Mouse (Mus musculus) embryo, embryonic 11 days (tissue): ENCODE measurements around the gene Gpd1.
"Not testable (repeated sequence)": the region's sequence is repeated elsewhere in the genome, so short reads cannot be mapped to it uniquely, and the experiment has no call there.

ENCODE experiments used
- DNase-seq: peaks from one replicate; pipeline ENCODE4 v3.0.0-alpha.2; 2015

Gene Gpd1

DNA sequence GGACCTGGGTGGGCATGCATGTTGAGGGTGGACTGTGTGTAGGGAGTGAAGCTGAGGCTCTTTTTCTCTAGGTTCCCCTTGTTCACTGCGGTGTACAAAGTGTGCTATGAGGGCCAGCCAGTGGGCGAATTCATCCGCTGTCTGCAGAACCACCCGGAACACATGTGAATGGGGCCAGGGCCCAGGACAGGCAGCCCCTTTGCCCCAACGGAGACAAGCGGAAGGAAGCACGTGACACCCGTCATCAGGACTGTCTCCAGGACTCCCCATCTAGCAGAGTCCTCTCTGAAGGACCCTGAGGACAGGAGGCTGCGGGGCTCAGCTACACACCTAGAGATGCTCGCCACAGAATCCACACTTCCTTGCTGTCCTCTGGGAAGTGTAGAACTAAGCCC lies 5.8 kb downstream of the Gpd1 start:
- DNase-seq = no peak

DNA sequence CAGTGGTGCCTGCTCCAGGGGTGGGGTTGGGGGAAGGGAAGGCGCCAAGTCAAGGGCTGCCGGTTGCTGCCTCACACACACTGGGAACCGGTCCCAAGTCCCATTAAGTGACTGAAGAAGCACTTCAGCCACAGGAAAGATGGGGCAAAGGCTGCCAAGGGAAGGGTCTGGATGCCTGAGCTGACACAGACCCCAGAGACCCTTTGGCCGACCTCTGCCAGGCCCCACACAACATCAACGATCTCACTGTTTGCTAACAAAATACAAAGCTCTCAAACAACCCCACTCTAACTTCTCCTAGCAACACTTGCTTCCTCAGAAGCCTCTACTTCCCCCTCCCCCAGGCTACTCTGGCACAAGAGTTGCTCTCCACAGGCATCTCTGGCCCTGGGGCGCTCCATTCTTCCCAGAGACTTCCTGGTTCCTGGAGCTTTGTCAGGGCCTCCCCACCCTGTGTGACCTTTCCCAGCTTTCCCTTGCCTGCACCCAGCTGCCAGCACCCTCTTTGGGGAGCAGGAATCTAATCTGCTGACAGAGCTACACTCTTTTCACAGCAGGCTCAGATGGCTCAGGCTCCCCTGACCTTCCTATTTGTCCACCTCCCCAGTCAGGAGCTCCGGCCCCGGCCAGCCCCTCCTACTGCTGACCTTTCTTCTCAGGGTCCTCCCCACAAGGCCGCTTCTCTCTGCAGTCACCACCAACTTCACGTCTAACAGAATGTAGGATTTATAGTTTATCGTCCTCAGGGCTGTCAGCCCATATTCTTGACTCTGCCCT lies 6.4 kb downstream of the Gpd1 start:
- no peak for DNase-seq

DNA sequence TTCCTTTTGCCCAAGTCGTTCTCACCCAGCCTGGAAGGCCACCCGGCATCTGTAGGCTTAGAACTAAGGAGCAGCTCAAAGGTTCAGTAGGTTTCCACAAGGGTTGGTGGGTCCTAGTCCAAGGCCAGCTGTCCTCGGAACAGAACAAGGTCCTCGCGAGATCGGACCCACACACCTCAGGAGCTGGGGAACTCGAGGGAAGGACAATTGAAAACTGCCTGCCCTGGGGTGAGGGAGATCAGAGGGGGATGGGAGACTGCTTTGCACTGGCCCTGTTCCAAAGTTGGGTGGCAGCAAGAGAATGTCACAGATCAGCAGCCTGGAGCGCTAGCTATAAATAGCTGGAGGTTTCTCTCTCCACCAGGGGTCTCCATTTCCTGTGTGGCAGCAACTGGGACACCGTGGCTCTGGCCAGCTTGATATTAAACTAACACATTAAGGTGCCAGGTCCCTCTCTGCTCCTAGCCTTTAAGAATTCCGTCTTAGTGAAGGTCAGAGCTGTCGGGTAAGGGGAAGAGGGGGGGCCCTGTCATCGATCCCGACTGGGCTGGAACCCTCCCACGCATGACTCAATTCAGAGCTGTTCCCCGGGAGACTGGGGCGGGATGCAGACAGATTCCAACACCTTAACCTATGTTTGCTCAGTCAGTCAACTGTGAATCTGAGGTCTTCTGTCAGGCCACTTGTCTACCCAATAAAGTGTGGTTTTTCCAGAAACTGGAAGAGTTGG lies 7.1 kb downstream of the Gpd1 start:
- peak; percentile 86 for DNase-seq

DNA sequence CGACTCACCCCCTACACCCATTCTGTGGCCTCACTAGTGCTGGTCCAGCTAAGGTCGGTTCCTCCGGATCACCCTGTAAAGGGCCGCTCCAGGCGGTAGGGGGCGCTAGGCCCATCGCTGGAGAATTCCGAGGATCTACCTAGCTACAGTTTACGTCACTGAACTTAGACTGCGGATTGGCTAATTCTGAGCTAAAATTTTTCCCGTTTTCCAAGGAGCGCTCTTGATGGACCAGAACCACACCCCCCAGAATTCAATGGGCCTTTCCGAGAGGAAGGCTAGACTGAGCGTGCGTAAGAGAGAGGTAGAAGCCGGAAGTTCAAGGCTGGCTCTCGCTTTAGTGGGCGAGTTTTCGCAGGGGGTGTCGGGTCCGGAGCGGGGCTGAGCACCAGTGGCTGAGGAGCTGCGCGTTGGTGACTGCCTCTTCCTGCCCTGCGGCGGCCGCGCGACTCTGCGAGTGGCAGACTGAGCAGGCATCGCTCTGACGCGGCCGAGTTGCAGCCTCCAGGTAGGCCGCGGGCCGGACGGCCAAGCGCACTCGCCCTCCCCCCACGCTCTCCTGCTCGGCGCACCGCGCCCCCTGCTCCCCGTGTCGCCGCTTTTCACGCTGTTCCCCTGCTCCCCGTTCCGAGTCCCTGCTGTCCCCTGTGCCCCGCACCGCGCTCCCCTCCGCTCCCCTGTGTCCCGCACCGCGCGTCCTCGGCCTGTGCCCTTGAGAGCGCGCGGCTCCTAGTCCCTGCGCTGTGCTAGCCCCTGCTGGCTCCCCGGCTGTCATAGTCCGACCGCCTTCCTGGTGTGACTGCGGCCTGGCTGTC lies 8.2 kb downstream of the Gpd1 start, which contains the start of gene Cox14:
Gene Cox14, plus strand, starts transcription at position 278 of the 815 bp plus-strand sequence.
- DNase-seq = peak; percentile 97

DNA sequence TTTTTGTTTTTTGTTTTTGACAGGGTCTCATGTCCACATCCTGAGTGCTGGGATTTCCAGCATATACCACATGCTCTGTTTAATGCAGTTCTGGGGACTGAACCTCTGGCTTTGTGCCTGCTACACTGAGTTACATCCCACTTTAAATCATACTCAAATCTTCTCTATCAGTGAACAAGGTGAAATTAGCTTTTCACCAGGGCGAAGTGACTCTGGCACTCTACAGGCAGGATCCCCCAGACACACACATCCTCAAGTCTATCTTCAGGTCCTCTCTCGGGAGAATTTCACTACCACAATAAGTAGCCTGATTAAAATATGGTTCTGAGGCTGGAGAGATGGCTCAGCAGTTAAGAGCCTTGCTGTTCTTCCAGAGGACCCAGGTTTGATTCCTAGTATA lies 9.2 kb downstream of the Gpd1 start:
- no peak for DNase-seq

DNA sequence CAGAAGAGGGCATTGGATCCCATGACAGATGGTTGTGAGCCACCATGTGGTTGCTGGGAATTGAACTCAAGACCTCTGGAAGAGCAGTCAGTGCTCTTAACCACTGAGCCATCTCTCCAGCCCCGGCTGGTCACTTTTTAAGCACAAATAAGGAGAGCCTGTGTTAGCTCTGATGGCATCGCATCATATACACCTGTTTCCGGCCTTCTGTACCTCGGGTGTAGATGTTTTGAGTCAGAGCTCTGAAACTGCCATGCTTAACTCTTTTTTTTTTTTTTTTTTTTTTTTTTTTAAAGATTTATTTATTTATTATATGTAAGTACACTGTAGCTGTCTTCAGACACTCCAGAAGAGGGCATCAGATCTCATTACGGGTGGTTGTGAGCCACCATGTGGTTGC lies 9.7 kb downstream of the Gpd1 start:
- DNase-seq = not testable (repeated sequence)

DNA sequence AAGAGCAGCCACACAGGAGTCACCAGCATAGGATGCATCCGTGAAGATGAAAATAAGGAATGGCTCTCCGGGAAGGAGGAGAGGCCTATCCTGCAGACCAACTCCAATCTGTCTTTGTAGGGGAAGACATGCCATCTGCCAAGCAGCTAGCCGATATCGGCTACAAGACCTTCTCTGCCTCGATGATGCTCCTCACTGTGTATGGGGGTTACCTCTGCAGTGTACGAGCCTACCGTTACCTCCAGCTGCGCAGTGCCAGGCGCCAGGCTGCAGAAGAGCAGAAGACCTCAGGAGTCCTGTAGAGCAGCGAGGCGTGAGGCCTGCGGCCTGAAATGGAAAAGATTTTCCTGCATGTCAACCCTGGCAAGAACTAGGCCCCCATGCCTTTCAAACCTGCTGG lies 10.2 kb downstream of the Gpd1 start:
- DNase-seq = no peak

DNA sequence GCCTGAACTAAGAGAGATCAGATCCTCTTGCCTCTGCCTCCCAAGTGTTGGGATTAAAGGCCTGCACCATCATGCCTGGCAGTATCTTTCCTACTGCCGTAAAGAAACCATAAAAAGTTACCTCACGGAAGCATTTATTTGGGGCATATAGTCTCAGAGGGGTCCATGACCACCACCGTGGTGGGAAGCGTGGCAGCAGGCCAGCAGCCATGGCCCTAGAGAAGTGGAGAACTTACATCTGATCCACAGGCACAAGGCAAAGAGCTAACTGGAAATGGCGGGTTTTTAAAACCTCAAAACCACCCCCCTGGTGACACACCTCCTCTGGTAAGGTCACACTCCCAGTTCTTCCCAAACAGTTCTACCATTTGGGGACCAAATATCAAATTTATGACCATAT lies 10.9 kb downstream of the Gpd1 start:
- no peak for DNase-seq

DNA sequence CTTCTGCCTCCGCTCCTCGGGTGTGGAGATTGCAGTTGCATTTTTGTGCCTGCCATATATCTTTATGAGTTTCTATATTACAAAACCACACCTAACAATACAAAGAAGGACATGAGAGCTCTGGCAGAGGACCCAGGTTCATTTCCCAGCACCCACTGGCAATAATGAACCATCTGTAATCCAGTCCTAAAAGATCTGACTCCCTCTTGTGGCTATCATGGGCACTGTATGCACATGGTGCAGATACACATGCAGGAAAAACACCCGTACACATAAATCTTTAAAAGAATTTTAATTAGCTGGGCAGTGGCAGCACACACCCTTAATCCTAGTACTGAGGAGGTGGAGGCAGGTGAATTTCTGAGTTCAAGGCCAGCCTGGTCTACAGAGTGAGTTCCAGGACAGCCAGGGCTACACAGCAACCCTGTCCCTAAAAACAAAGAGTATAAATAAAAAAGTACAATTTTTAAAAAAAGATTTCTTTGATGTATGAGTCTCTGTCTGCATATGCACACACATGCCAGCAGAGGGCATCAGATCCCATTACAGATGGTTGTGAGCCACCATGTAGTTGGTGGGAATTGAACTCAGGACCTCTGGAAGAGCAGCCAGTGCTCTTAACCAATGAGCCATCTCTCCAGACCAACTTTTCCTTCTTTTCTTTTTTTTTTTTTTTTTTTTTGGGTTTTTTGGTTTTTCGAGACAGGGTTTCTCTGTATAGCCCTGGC lies 11.9 kb downstream of the Gpd1 start:
- DNase-seq = no peak

DNA sequence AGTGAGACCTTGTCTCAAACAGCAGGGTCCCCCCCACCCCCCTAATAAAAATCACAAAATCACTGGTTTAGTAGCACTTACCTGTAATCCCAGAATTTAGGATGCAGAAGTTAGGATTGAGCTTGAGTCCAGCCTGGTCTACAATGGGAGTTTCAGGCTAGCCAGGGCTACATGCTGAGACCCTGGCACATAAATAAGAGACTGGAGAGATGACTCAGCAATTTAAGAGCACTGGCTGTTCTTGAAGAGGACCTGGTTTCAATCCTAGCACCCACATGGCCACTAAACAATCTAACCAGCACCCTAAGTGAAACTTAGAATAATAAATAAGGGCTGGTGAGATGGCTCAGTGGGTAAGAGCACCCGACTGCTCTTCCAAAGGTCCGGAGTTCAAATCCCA lies 13.9 kb downstream of the Gpd1 start:
- DNase-seq = no peak

DNA sequence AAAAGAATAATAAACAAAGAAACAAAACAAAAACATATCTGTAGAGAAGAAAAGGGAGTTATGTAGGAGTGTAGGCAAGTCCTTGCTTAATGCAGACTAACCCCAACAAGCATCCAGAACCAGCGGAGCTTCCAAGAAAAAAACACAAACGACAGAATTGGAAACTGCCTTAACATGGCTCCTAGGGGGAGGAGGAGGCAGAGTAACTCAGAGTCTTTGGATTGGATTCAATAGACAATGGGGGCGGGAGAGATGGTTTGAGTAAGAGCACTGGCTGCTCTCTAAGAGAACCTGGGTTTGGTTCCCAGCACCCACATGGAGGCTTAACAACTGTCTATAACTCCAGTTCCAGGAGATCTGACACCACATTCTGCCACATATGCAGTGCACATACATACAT lies 14.4 kb downstream of the Gpd1 start:
- DNase-seq = no peak

DNA sequence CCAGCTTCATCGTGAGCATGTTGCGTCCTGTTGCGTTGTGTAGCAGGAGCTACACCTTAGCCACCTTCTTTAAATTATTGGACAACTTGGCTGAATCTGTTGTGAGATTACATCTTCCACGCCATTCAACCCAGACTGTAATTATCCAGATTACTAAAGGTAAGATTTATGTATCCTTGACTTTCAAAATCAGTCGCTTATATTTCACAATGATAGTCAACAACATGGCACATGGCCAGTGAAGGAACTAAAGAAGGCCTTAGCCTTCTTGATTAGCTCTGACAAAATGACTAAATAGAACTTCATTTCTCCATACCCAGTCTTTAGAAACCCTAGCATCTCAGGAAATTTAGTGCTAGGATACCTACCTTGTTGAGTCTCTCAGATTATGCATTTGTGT lies 15.9 kb downstream of the Gpd1 start:
- DNase-seq = no peak

DNA sequence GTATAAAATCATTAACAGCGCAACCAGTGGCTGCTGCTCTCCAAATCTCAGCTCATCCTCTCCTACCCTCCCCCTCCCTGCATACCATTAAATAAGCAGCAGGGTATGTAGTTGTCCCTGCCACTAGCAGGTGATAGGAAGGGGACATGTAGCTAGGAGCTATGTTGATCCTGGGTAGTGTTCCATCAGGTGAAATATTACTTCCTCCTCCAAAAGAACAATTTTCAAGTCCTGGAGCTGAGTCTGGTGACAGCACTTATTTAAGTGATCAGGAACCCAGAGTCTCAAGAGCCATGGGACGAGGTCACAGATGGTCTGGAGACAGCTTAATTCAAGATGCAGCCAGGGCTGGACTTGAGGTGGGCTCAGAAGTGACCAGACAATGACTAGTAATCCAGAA lies 18.3 kb downstream of the Gpd1 start:
- DNase-seq = no peak

DNA sequence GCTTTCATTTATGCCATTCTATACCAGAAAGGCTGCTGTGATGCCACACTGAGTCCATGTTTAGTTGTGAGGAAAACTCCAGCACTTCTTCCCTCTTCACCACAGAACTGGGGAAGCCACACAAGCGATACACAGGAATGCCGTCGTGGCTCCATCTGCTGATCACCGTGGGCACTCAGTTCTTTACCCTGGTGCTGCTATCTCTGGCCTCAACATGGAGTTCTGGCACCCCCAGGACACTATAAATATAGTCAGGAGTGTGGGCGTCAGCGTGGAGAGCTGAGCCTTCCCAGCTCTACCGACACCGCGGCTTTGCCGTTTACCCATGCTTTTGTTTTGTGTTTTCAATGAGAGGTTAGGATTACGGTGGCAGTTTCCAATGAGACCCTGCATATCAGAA lies 19.4 kb downstream of the Gpd1 start:
- no peak for DNase-seq

DNA sequence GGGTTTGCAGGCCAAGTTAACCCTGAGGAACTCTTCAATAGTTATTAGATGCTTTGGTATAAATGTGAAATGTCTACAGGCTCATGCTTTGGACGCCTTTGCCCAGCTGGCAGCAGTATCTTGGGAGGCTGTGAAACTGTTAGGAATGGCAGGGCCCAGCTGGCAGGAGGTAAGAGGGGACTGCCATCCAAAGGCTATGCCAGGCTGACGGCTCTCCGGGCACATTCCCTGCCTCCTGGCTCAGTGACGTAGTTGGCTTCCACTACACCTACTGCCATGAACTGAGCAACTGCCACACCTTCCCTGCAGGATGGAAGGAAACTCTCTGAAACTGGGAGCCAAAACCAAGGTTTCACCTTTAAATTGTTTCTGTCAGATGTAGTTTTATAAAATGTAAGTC lies 22.9 kb downstream of the Gpd1 start:
- no peak for DNase-seq

DNA sequence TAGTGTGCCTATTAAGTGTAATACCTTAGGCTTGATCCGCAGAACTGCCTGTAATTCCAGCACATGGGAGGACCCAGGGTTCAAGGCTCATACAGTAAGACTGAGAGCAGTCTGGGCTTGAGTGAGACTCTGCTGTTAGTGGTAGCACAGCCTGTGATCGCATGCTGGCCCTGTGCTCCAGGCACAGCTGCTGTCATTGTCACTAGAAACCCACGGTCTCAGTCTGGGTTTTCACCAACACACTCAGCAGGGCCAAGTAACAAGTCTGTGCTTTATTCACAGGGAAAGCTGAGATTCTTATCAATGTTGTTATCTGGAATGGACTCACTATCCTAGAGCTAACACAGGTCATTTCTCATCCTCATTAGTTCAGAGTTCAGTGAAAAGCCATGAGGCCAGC lies 36.9 kb downstream of the Gpd1 start:
- no peak for DNase-seq

DNA sequence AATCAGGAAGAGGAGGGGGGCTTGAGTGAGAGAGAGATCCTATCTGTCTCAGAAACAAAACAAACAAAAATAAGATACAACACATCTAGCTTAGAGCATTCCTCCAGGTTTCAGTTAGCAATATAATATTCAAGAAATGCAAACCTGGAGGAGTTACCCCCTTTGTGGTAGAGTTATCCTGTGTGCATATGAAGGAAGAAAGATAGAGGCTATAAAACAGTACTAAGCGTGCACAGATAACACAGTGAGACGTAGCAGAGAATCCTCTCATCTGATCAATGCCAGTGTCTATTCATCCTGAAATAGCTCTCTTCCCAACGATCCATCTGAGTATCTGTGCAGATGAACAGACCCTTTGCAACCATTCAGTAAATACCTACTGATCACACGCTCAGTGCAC lies 50.2 kb downstream of the Gpd1 start:
- DNase-seq = no peak

DNA sequence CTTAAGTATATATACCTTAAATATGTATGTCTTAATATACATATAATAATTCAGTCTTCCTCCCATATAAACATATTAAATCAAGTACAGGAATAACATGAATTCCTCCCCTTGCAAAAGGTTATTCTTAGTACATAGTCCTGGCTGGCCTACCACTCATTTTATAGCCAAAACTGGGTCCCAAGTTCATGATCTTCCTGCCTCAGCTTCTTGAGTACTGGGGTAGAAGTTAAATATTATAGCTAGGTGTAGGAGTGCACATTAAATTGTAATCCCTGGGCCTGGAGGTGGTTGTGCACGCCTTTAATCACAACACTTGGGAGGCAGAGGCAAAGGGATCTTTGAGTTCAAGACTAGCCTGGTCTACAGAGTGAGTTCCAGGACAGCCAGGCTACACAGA lies 51.4 kb downstream of the Gpd1 start:
- no peak for DNase-seq

DNA sequence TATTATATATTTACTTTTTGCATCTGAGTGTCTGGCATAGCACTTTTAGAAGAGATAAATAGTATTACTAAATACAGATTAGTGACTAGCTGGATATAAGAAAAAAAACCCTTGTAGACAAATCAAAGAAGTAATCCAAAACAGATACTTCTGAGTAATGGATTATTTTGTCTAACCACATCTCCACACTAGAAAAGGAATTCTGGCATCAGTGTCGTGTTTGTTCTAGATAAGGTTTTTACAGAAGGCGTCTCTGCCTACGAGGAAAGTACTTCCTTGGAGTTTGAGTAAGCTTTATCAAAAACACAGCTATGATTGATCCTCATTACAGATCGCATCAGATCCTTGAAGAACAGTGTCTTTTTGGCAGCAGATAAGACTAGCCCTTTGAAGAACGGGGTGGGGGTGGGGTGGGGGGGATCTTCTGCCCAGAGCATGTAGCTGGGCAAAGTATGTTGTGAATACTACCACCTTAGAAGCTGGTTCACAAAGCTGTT lies 53.7 kb downstream of the Gpd1 start:
- no peak for DNase-seq

DNA sequence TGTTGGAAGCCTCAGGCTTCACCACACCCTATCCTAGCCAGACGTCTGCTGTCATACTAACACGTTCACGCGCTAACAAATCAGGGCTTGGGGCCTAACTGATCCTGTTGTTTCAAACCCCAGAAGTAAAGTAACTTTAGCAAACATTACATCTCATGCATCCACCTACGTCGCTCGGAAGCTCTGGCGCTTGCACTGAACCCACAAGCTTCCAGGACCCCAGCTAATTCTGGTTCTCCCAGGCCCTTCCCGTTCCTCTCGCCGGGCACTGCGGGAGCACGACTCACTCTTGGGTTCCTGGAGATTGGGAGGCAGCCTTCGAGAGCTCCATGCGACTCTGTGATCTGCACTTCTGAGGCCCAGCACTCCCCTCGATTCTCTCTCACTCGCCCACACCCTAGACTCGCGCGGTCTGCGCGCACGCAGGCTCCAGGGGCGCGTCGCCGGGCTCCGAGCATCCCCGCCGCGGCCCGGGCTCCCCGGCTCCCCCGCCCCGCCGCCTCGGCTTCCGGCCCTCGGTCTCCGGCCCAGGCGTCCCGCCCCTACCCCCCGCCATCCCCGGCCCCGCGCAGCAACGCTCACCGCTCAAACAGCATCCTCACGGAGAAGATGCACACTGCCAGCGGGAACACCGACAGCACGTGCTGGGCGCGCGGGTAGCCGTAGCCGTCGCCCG lies 54.4 kb downstream of the Gpd1 start:
- DNase-seq = no peak

DNA sequence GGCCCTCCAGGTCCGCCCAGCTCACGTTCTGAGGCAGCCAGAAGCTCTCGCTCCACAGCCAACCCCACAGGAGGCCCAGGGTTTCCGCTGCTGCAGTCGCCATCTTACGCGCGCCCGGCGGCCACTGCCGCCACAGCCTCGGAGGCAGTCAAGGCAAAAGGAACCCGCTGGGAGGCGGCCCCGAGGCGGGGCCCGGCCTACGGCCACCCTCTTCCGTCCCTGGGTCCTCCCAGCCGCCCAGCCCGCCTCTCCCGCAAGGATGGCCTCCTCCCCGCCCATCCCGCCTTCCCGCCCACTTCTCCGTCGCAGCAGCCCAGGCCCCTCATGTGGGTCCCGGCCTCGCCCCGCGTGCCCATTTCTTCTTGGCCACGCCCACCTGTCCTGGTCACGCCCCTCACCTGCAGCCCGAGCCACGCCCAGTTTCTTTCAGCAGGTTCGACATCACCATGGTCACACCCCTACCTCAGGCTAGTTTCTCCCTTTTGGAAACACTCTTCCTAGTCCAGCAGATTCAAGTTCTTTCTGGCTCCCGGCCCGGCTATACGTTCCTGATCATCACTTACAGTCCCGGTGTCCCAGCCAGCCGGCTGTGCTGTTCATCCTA lies 55.1 kb downstream of the Gpd1 start:
- DNase-seq = peak; percentile 92

DNA sequence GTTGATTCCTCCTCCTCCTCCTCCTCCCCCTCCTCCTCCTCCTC lies 55.4 kb downstream of the Gpd1 start, which contains the start of gene Cers5:
Gene Cers5, minus strand, starts transcription at position 5 of the 44 bp plus-strand sequence.
- not testable (repeated sequence) for DNase-seq
